Mouse (Mus musculus) forebrain, embryonic 16.5 days (tissue): ENCODE results near the gene Glb1l3. TPM values are rescaled to one million over a fixed set of nuclear protein-coding genes. Genes with fewer than 3 reads are reported as not detected.
"Not testable (repeated sequence)": the region's sequence is repeated elsewhere in the genome, so short reads cannot be mapped to it uniquely, and the experiment has no call there.

Experiments
- ATAC-seq: fragments of 200-750 bp; cut with Nextera tagmentation; 2 replicates; pipeline ENCODE4 v1.8.0; 2017; ENCODE audit warnings: mild to moderate bottlenecking, moderate library complexity
- H3K27ac ChIP-seq: fragments of 300-500 bp; sonication (generic); 2 replicates; pipeline ENCODE4 v1.5.1; 2014; ENCODE audit warnings: low read length, control low read depth
- H3K27me3 ChIP-seq: fragments of 300-500 bp; sonication (generic); replicated peaks from 2 replicates; pipeline ENCODE4 v1.6.1; 2014; ENCODE audit warnings: low read length; ENCODE audit not compliant: control insufficient read depth, insufficient read depth
- H3K36me3 ChIP-seq: fragments of 300-500 bp; sonication (generic); 2 replicates; pipeline ENCODE4 v1.6.1; 2014; ENCODE audit not compliant: control insufficient read depth, insufficient read depth
- H3K4me1 ChIP-seq: fragments of 300-500 bp; sonication (generic); replicated peaks from 2 replicates; pipeline ENCODE4 v1.6.1; 2014; ENCODE audit warnings: low read length; ENCODE audit not compliant: control insufficient read depth, insufficient read depth
- H3K4me2 ChIP-seq: fragments of 300-500 bp; sonication (generic); 2 replicates; pipeline ENCODE4 v1.6.1; 2014; ENCODE audit warnings: mild to moderate bottlenecking, low read length, control low read depth
- H3K4me3 ChIP-seq: fragments of 300-500 bp; sonication (generic); replicated peaks from 2 replicates; pipeline ENCODE4 v1.5.1; 2014; ENCODE audit warnings: mild to moderate bottlenecking, low read length, control low read depth
- H3K9ac ChIP-seq: fragments of 300-500 bp; sonication (generic); replicated peaks from 2 replicates; pipeline ENCODE4 v1.6.1; 2014; ENCODE audit warnings: low read depth, low read length, control low read depth
- H3K9me3 ChIP-seq: fragments of 300-500 bp; sonication (generic); 2 replicates; pipeline ENCODE4 v1.6.1; 2016; ENCODE audit warnings: low read length; ENCODE audit not compliant: control insufficient read depth
- WGBS: fragments of 180-500 bp; shearing (Covaris S2); extraction: QIAGEN DNeasy Blood & Tissue Kit; methylation state at CpG from one replicate; pipeline ENCODE4 v1.1.7; 2014; 5-methylcytosine and 5-hydroxymethylcytosine counted together
- polyA plus RNA-seq: library from polyadenylated mRNA; unstranded; fragments of >200 nt; fragmentation: Nextera tagmentation; extraction: Ambion mirVana; gene quantifications from 2 replicates; pipeline ENCODE4 v1.2.1, GENCODE M21; 2015

Gene Glb1l3
- polyA plus RNA-seq, result not detected in 2 replicates

DNA sequence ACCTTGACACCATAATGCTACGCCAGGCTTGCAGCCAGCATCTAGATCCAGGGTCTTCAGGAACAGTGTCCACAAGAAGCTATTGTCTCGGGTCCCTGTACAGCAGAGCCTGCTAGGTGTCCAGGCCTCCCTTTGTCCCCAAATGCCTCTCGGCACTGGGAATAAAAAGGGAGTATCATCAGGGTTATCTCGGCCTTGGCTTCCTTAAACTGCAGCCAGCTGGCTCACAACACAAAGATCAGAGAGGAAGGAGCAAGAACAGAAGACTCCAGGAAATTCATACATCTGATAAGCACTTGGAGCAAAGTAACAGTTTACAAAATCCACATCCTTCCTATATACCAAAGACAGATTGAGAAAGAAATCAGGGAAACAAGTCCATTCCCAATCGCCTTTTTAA is at the start of gene Glb1l3:
Gene Glb1l3, minus strand, starts transcription at position 140 of the 400 bp plus-strand sequence.
- no peak for ATAC-seq
- Histone ChIP-seq H3K9me3 (no peaks in the 10 kb centered on the region), H3K27ac (no peak within 1 kb of the TSS), H3K4me2 (no peak within 1 kb of the TSS), H3K27me3 (no peaks in the 10 kb centered on the region), H3K4me1 (no peaks in the 10 kb centered on the region), H3K4me3 (no peak within 1 kb of the TSS), H3K9ac (no peak within 1 kb of the TSS), H3K36me3 (no peaks in the 10 kb centered on the region)
- WGBS, result 81% methylated on average over 5 of the region's 5 CpGs

DNA sequence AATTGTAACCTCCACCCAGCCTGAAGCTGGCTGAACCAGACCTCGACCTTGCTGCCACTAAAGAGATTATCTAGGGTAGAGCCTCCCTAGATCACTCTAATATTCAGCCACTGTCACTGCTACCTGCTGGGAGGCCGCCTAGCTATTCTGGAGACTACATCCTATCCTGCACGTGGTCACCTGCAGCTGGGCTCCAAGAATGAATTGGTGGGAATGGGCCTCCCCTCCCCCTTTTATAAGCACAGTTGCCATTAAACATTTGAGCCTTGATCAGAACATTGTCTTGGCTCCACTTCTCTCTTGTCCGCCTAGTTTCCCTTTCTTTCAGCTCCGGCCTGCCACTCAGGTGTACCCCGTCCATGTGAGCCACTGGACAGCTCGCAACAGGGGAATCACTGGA is 9.2 kb upstream of the Glb1l3 start:
- not testable (repeated sequence) for H3K36me3 ChIP-seq, ATAC-seq, H3K27ac ChIP-seq, H3K4me2 ChIP-seq, H3K4me1 ChIP-seq, H3K27me3 ChIP-seq, H3K4me3 ChIP-seq, H3K9me3 ChIP-seq, H3K9ac ChIP-seq
- WGBS, result 82% methylated on average over 7 of the region's 7 CpGs

DNA sequence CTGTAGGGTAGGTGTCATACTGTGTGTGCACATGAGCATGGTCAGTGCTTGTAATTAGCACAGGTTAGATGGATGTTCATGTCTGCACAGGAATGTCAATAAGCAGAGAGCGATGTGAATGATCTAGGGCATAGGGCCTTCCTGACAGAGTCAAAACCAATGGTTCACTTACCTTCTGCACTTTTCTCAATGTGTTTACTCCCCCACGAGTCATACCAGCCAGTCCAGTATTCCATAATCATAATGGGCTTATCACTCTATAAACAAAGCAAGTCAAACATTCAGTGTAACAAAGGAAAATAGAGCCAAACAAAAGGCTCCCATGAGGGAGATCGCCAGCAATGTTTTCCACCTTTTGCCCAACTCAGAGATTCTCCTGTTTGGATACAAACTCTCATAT is 29.6 kb downstream of the Glb1l3 start:
- Histone ChIP-seq H3K9ac (no peak overlapping the region), H3K27ac (no peak overlapping the region), H3K4me1 (no peaks in the 10 kb centered on the region), H3K27me3 (no peaks in the 10 kb centered on the region), H3K9me3 (no peaks in the 10 kb centered on the region), H3K4me3 (no peak overlapping the region), H3K4me2 (no peak overlapping the region), H3K36me3 (no peaks in the 10 kb centered on the region)
- 82% methylated on average over 3 of the region's 3 CpGs for WGBS
- no peak for ATAC-seq

DNA sequence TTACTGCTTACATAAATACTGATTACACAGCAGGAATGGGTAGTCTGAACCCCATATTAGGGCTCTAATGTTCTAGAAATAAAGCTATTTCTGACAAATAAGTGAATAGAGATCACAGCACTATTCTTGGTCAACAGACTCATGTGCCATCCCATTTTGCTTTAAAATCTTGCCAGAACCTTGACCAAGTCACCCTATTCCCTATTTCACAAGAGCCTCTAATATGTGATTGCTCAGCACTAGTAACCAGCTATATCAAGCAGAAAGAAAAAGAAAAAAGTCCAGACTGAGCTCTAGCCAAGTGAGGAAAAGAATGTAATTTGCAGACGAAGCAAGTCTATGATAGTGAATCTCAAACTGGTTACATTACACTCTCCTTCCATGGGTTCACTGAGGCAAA is 40.7 kb downstream of the Glb1l3 start:
- Histone ChIP-seq H3K27ac (no peak overlapping the region), H3K4me3 (no peak overlapping the region), H3K36me3 (no peaks in the 10 kb centered on the region), H3K9me3 (no peaks in the 10 kb centered on the region), H3K27me3 (no peaks in the 10 kb centered on the region), H3K9ac (no peak overlapping the region), H3K4me1 (no peaks in the 10 kb centered on the region), H3K4me2 (no peak overlapping the region)
- WGBS, result 84% methylated on average over 1 of the region's 1 CpGs
- no peak for ATAC-seq

DNA sequence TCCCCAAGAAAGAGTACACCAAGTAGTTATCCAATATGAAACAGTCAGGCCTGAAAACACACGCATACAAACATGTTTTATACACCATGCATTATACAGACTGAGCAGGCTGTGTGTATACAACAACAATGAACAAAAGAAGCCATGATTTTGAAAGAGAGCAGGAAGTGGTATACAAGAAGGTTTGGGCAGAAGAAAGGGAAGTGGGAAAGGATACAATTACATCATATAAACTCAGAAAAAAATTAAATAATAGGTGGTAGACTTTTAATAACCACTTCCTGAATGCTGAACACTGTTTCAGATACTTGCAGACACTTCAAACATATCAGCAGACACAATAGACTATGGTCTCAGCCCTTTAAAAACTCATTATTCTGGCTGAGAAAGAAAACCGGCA is 52.0 kb downstream of the Glb1l3 start:
- no peak overlapping the region for H3K4me2 ChIP-seq
- no peaks in the 10 kb centered on the region for H3K27me3 ChIP-seq
- no peaks in the 10 kb centered on the region for H3K9me3 ChIP-seq
- H3K27ac ChIP-seq, result no peak overlapping the region
- no peak overlapping the region for H3K4me3 ChIP-seq
- ATAC-seq, result no peak
- H3K36me3 ChIP-seq, result no peaks in the 10 kb centered on the region
- WGBS, result 86% methylated on average over 2 of the region's 2 CpGs
- peaks cover 5% of the 10 kb centered on the region; the same call in 1 of the 2 replicates for H3K4me1 ChIP-seq
- no peak overlapping the region for H3K9ac ChIP-seq

DNA sequence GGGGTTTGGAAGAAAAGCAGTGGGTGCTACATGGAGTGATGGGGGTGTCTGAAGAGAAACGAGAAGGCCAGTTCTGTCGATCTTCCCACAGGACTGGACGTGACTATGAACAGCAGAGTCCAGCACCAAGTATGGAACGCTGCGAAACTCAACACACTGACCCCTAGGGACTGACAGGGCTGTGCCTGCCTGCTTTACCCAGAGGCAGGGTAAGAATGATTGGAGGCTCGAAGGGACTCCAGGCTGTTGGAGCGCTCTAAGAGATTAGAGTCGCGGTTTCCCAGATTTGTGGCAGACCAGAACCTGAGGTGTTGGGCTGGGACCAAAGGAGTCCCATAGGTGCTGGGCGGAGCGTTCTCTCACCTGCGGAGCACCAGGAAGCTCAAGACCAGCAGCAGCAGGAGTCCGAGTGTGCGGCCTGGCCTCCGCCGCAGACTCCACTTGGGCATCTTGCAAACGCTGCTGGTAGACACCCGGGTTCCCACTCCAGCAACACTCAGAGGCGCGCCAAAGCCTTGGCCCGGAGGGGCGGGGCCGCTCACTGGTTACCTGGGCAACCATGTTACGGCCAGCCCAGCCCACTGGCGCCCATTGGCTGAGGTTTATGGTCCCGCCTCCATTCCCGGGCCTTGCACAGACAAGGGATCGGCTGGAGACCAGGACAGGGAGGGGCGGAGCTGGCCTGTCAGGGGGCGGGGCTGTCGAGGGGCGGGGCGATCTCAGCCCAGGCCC is 54.6 kb downstream of the Glb1l3 start, which contains the start of gene Glb1l2:
Gene Glb1l2, minus strand, starts transcription at position 534 of the 732 bp plus-strand sequence.
- H3K4me3 ChIP-seq, result peak within 1 kb of the TSS; percentile 49
- H3K9ac ChIP-seq, result peak within 1 kb of the TSS; percentile 44
- H3K9me3 ChIP-seq, result no peaks in the 10 kb centered on the region
- under 1% methylated on average over 33 of the region's 33 CpGs for WGBS
- H3K27ac ChIP-seq, result no peak within 1 kb of the TSS
- ATAC-seq, result peak; percentile 100
- peak within 1 kb of the TSS; percentile 66 for H3K4me2 ChIP-seq
- H3K36me3 ChIP-seq, result no peaks in the 10 kb centered on the region
- no peaks in the 10 kb centered on the region for H3K27me3 ChIP-seq
- peaks cover 5% of the 10 kb centered on the region; the same call in 1 of the 2 replicates for H3K4me1 ChIP-seq

DNA sequence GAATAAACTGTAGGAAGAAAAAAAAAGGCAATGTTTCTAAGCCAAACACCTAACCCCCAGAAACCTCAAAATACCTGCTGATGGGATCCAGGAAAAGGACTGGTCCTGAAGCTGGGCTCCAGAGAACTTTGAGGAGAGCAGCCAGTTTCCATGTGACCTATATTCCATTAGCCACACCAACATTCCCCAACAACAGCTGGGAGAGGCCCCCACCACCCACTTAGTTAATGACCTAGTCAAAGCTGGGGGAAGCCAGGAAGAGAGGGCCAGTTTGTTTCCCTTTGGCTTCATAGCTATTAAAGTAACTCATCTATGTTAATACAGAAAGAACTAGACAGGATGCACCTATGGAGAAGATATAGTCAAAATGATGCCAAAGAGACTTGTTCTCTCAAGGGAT is 56.4 kb downstream of the Glb1l3 start:
- ATAC-seq, result no peak
- Histone ChIP-seq H3K36me3 (no peaks in the 10 kb centered on the region), H3K9me3 (no peaks in the 10 kb centered on the region), H3K4me1 (peaks cover 5% of the 10 kb centered on the region; the same call in 1 of the 2 replicates), H3K9ac (no peak overlapping the region), H3K27ac (no peak overlapping the region), H3K27me3 (no peaks in the 10 kb centered on the region), H3K4me2 (no peak overlapping the region), H3K4me3 (no peak overlapping the region)

DNA sequence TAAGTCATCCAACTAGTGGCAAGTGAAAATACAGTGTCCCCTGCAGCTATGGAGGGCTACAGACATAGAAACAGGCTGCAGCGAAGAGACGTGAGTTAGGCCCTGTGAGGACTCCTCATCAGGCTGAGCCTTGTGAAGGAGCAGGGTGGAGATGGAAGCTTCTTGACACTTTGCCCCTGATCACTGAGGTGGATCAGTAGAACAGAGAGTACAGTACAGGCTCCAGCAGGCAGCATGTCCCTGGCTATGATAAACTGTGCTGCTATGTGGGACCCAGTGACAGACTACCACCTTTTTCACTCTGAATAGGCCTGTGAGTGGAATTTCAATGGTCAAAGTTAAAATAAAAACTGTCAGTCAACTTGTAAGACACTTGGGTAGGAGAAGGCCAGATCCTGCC is 60.3 kb downstream of the Glb1l3 start:
- Histone ChIP-seq H3K36me3 (no peaks in the 10 kb centered on the region), H3K9ac (no peak overlapping the region), H3K27ac (no peak overlapping the region), H3K4me1 (no peaks in the 10 kb centered on the region), H3K4me2 (no peak overlapping the region), H3K4me3 (no peak overlapping the region), H3K9me3 (no peaks in the 10 kb centered on the region), H3K27me3 (no peaks in the 10 kb centered on the region)
- WGBS, result 92% methylated on average over 2 of the region's 2 CpGs
- no peak for ATAC-seq

DNA sequence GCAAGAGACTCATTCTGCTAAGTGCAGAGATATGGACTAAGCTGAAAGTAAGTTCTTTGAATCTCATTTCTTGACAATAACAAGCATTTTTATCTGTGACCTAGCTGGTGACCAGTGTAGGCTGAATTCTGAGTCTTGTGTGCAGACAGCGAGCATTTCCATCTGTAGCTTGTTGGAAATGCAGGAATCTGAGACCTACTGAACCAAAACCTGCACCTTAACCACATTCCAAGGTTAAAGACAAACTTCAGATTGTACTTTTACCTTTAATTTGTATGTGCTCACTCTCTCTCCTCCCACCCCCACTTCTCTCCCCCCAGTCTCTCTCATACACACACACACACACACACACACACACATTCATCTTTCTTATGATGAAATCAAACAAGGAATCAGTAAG is 62.0 kb downstream of the Glb1l3 start:
- 81% methylated on average over 1 of the region's 1 CpGs for WGBS
- no peaks in the 10 kb centered on the region for H3K36me3 ChIP-seq
- no peaks in the 10 kb centered on the region for H3K27me3 ChIP-seq
- no peaks in the 10 kb centered on the region for H3K9me3 ChIP-seq
- no peak for ATAC-seq
- H3K4me1 ChIP-seq, result no peaks in the 10 kb centered on the region
- H3K4me2 ChIP-seq, result no peak overlapping the region
- H3K27ac ChIP-seq, result no peak overlapping the region
- no peak overlapping the region for H3K9ac ChIP-seq
- H3K4me3 ChIP-seq, result no peak overlapping the region

DNA sequence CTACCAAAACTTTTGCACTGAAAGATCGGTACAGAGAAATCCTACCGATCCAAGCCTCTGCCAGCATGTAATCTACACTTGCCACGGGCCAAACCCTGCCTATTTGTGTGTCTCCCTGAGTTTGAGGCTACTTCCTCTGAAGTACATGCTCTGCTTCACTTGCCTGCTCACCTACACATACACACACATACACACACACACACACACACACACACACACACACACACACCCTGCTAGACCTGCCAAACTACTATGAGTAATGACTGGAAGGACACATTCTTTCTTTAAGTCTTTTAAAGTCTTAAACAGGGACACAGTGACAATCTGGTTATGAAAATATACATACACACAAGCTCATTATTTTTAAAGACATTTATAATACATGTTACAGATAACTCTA is 62.5 kb downstream of the Glb1l3 start:
- Histone ChIP-seq H3K27me3 (no peaks in the 10 kb centered on the region), H3K27ac (no peak overlapping the region), H3K4me3 (no peak overlapping the region), H3K36me3 (no peaks in the 10 kb centered on the region), H3K9me3 (no peaks in the 10 kb centered on the region), H3K4me2 (no peak overlapping the region), H3K9ac (no peak overlapping the region), H3K4me1 (no peaks in the 10 kb centered on the region)
- ATAC-seq, result no peak
- WGBS, result 83% methylated on average over 3 of the region's 3 CpGs
